Mouse (Mus musculus): ENCODE results near the gene Endod1. TPM values are rescaled to one million over a fixed set of nuclear protein-coding genes. Genes with fewer than 3 reads are reported as not detected.

Gene Endod1
- polyA plus RNA-seq, 1 experiment from 2014 or later: 26.3 TPM

GRCm38 (mm10) chr9:14391841-14392318, 10.6 kb upstream of the Endod1 start:
- ATAC-seq: no peak

GRCm38 (mm10) chr9:14391286-14391685, 10.0 kb upstream of the Endod1 start:
- no peaks in the 10 kb centered on the region for H3K9me3 ChIP-seq
- no peaks in the 10 kb centered on the region for H3K4me1 ChIP-seq (replicated peaks)
- H3K4me2 ChIP-seq (replicated peaks): no peak overlapping the region
- WGBS: 92% methylated on average over 9 of the region's 9 CpGs
- no peak for ATAC-seq
- no peaks in the 10 kb centered on the region for H3K27me3 ChIP-seq (replicated peaks)
- no peak overlapping the region for H3K9ac ChIP-seq
- H3K4me3 ChIP-seq (replicated peaks): no peak overlapping the region
- no peak overlapping the region for H3K27ac ChIP-seq
- H3K36me3 ChIP-seq: no peaks in the 10 kb centered on the region

More at GRCm38 (mm10) chr9:14391841-14392318, 10.6 kb upstream of the Endod1 start:
- H3K27ac ChIP-seq: no peak overlapping the region
- H3K4me1 ChIP-seq (replicated peaks): no peaks in the 10 kb centered on the region
- H3K36me3 ChIP-seq: no peaks in the 10 kb centered on the region
- H3K9ac ChIP-seq: no peak overlapping the region
- 79% methylated on average over 3 of the region's 3 CpGs for WGBS
- no peak overlapping the region for H3K4me3 ChIP-seq (replicated peaks)
- no peak overlapping the region for H3K4me2 ChIP-seq (replicated peaks)
- no peaks in the 10 kb centered on the region for H3K27me3 ChIP-seq (replicated peaks)
- H3K9me3 ChIP-seq: no peaks in the 10 kb centered on the region

GRCm38 (mm10) chr9:14390278-14390677, 9.0 kb upstream of the Endod1 start:
- ATAC-seq: no peak
- no peak overlapping the region for H3K27ac ChIP-seq
- 89% methylated on average over 1 of the region's 1 CpGs for WGBS
- H3K27me3 ChIP-seq (replicated peaks): no peaks in the 10 kb centered on the region
- no peak overlapping the region for H3K9ac ChIP-seq
- no peaks in the 10 kb centered on the region for H3K36me3 ChIP-seq
- no peaks in the 10 kb centered on the region for H3K4me1 ChIP-seq (replicated peaks)
- H3K9me3 ChIP-seq: no peaks in the 10 kb centered on the region
- no peak overlapping the region for H3K4me2 ChIP-seq (replicated peaks)
- no peak overlapping the region for H3K4me3 ChIP-seq (replicated peaks)

GRCm38 (mm10) chr9:14389050-14389621, 7.8 kb upstream of the Endod1 start:
- ATAC-seq: peak; percentile 40; the same call in 1 of the 2 replicates
- Histone ChIP-seq H3K4me3 (replicated peaks) (no peak overlapping the region), H3K4me1 (replicated peaks) (no peaks in the 10 kb centered on the region), H3K9ac (no peak overlapping the region), H3K36me3 (no peaks in the 10 kb centered on the region), H3K9me3 (no peaks in the 10 kb centered on the region), H3K27ac (no peak overlapping the region), H3K27me3 (replicated peaks) (no peaks in the 10 kb centered on the region), H3K4me2 (replicated peaks) (no peak overlapping the region)
- WGBS: 77% methylated on average over 4 of the region's 4 CpGs

GRCm38 (mm10) chr9:14388001-14388400, 6.7 kb upstream of the Endod1 start:
- Histone ChIP-seq H3K36me3 (no peaks in the 10 kb centered on the region), H3K4me3 (replicated peaks) (no peak overlapping the region), H3K9ac (no peak overlapping the region), H3K9me3 (no peaks in the 10 kb centered on the region), H3K27me3 (replicated peaks) (no peaks in the 10 kb centered on the region), H3K4me1 (replicated peaks) (no peaks in the 10 kb centered on the region), H3K27ac (no peak overlapping the region), H3K4me2 (replicated peaks) (no peak overlapping the region)
- ATAC-seq: no peak
- 100% methylated on average over 1 of the region's 1 CpGs for WGBS

- Histone ChIP-seq H3K27ac (no peak overlapping the region), H3K4me2 (replicated peaks) (no peak overlapping the region), H3K27me3 (replicated peaks) (no peaks in the 10 kb centered on the region), H3K4me3 (replicated peaks) (no peak overlapping the region), H3K9ac (no peak overlapping the region), H3K9me3 (no peaks in the 10 kb centered on the region), H3K36me3 (no peaks in the 10 kb centered on the region), H3K4me1 (replicated peaks) (peaks cover 6% of the 10 kb centered on the region; the same call in 1 of the 2 replicates)
- WGBS: 67% methylated on average over 9 of the region's 9 CpGs
- no peak for ATAC-seq
Measured at GRCm38 (mm10) chr9:14386831-14387230, 5.5 kb upstream of the Endod1 start.

GRCm38 (mm10) chr9:14385665-14386064, 4.4 kb upstream of the Endod1 start:
- Histone ChIP-seq H3K4me2 (replicated peaks) (no peak overlapping the region), H3K4me3 (replicated peaks) (no peak overlapping the region), H3K27ac (no peak overlapping the region), H3K9ac (no peak overlapping the region), H3K36me3 (no peaks in the 10 kb centered on the region), H3K27me3 (replicated peaks) (no peaks in the 10 kb centered on the region), H3K4me1 (replicated peaks) (peaks cover 10% of the 10 kb centered on the region; the same call in 1 of the 2 replicates), H3K9me3 (no peaks in the 10 kb centered on the region)
- ATAC-seq: no peak
- 84% methylated on average over 8 of the region's 8 CpGs for WGBS

GRCm38 (mm10) chr9:14383186-14383920, 2.0 kb upstream of the Endod1 start:
- no peak overlapping the region for H3K4me2 ChIP-seq (replicated peaks)
- H3K9ac ChIP-seq: no peak overlapping the region
- no peak overlapping the region for H3K27ac ChIP-seq
- H3K36me3 ChIP-seq: no peaks in the 10 kb centered on the region
- no peaks in the 10 kb centered on the region for H3K27me3 ChIP-seq (replicated peaks)
- 85% methylated on average over 4 of the region's 4 CpGs for WGBS
- ATAC-seq: no peak
- no peak overlapping the region for H3K4me3 ChIP-seq (replicated peaks)
- H3K9me3 ChIP-seq: no peaks in the 10 kb centered on the region
- H3K4me1 ChIP-seq (replicated peaks): peaks cover 19% of the 10 kb centered on the region

- Histone ChIP-seq H3K27ac (no peak overlapping the region), H3K9ac (no peak overlapping the region), H3K9me3 (no peaks in the 10 kb centered on the region), H3K4me3 (replicated peaks) (no peak overlapping the region), H3K36me3 (no peaks in the 10 kb centered on the region), H3K27me3 (replicated peaks) (no peaks in the 10 kb centered on the region), H3K4me2 (replicated peaks) (0 out of 2 replicates have a peak overlapping the region, but pooled peaks have one; percentile 93), H3K4me1 (replicated peaks) (peaks cover 26% of the 10 kb centered on the region)
- no peak for ATAC-seq
- 73% methylated on average over 5 of the region's 5 CpGs for WGBS
Measured at GRCm38 (mm10) chr9:14382256-14382791, 1.0 kb upstream of the Endod1 start.

- Histone ChIP-seq H3K4me1 (replicated peaks) (peaks cover 26% of the 10 kb centered on the region), H3K4me2 (replicated peaks) (peak overlapping the region; percentile 93), H3K9ac (peak overlapping the region; percentile 64), H3K9me3 (no peaks in the 10 kb centered on the region), H3K27me3 (replicated peaks) (no peaks in the 10 kb centered on the region), H3K4me3 (replicated peaks) (peak overlapping the region; percentile 66), H3K27ac (peak overlapping the region; percentile 85), H3K36me3 (no peaks in the 10 kb centered on the region)
- ATAC-seq: peak; percentile 95
- under 1% methylated on average over 76 of the region's 76 CpGs for WGBS
Measured at GRCm38 (mm10) chr9:14380386-14381285, 671 bp downstream of the Endod1 start.

GRCm38 (mm10) chr9:14379769-14380385, 1.4 kb downstream of the Endod1 start:
- ATAC-seq: peak; percentile 40
- 19% methylated on average over 8 of the region's 8 CpGs for WGBS
- H3K36me3 ChIP-seq: no peaks in the 10 kb centered on the region
- no peaks in the 10 kb centered on the region for H3K27me3 ChIP-seq (replicated peaks)
- H3K4me1 ChIP-seq (replicated peaks): peaks cover 26% of the 10 kb centered on the region
- H3K9ac ChIP-seq: peak overlapping the region; percentile 64
- peak overlapping the region; percentile 93 for H3K4me2 ChIP-seq (replicated peaks)
- peak overlapping the region; percentile 66 for H3K4me3 ChIP-seq (replicated peaks)
- peak overlapping the region; percentile 85 for H3K27ac ChIP-seq
- H3K9me3 ChIP-seq: no peaks in the 10 kb centered on the region
